Mouse (Mus musculus): ENCODE results near the gene Cxcr6.
A peak's percentile ranks its signal among the peaks of the same experiment; 100 is the strongest.

Cxcr6 gene

DNA sequence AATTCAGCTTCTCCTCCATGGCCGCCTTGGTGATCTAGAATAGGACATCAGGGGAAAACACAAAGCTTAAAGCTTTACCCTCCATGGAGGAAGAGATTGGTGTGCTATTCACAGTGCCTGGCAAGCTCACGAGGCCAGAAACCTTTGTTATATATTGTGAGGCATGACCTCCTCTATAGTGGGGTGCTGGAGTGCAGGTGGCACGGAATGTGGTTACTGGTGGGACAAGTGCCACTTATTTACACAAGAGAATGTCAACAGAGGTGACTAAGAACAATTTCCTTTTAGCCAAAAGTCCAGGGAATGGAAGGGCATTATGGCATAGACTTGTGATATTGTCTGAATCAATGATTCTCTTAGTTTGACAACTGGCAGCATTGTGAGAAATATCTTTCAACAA lies 20.4 kb downstream of the Cxcr6 start:
- DNase-seq, result no peak

DNA sequence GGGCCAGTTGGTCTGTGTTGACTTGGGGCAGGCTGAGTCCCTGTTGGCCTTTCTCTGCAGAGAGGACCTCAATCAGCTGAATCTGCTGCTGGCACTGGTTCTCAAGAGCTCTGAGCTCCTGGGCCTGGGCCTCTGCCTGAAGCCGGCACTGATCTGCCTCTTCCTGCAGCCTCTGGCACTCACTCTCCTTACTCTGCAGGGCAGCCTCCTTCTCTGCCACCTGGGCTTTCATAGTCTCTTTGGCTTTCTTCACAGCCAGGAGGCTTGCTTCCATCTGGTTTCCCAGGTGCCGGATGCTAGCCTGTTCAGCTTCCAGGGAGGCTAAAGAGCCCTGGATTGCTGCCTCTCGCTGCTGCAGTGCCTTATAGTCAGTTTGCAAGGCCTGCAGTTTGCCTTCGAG lies 22.6 kb downstream of the Cxcr6 start:
- no peak for DNase-seq

GRCm38 (mm10) chr9:123835851-123836250 lies 29.6 kb downstream of the Cxcr6 start:
- DNase-seq, result no peak

GRCm38 (mm10) chr9:123840243-123840642 lies 34.0 kb downstream of the Cxcr6 start:
- DNase-seq, result no peak

DNA sequence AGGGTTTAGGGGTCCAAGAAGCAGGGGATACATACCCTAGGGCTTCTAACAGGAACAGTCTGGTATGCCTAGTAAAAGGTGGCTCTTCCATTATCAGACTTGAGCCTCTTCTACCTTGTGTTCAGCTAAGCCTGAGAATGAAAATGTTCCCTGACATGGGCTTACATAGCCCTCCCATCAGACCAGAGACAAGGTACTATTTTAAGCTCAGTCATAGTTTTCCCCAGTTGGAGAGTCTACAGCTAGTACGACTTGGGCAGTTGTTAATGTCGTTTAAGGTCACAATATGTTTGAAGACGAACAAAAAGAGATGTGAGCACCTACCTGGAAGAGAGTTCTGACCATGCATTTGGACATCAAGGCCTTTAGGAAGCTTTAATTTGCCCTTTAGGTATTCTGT lies 38.2 kb downstream of the Cxcr6 start:
- DNase-seq, result no peak

GRCm38 (mm10) chr9:123845120-123845519 lies 38.8 kb downstream of the Cxcr6 start:
- DNase-seq, result peak; percentile 24 to 39

GRCm38 (mm10) chr9:123846490-123846889 lies 40.2 kb downstream of the Cxcr6 start:
- no peak for DNase-seq

DNA sequence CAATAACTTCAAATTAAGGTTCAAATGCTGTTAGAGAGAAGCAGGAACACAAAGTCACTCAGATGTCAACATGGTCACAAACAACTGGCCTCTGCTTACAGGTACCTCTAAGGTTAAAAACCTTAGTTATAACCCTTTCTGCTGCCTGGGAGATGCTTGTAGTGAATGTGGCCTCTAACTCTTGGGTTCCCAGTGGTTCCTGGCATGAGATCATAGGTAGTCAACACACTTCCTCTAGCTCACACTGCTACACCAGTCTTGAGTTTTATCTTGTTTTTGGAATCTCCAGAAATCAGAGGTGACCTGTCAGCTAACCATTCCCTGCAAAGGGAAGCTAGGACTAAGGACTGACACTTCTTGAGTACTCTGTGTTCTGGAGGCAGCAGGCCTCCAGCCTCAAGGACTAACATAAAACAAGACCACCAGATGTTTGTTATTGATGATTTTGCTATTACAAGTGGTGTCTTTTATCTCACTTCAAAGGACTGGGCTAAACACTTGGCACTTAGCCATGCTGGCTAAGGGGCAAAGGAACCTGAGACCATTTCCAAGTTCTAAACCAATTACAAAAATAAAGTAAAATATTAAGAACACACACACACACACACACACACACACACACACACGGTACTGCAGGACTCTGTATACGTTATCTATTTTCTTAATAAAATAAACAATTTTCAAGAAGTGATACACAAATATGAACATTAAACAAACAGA lies 43.9 kb downstream of the Cxcr6 start:
- peak in 1 of 2 experiments; percentile 5 for DNase-seq

DNA sequence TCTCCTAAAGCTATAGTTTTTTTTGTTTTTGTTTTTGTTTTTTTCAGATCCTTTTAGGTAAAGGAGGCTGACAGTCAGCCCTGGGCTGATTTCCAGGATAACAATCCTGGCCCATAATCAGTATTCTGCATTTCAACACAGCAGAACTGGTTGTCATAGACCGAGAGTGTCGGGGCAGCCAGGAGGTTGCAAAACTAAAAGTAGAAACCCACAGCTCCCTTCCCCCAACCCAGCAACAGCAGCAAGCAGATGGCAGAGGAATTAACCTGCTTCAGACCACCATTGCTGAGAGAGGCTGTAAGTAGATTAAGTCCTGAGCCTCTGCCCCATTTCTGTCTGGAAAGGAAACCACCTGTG lies 44.4 kb downstream of the Cxcr6 start:
- no peak for DNase-seq

- peak; percentile 90 to 94 for DNase-seq
Measured at GRCm38 (mm10) chr9:123851062-123851712, 44.9 kb downstream of the Cxcr6 start.

DNA sequence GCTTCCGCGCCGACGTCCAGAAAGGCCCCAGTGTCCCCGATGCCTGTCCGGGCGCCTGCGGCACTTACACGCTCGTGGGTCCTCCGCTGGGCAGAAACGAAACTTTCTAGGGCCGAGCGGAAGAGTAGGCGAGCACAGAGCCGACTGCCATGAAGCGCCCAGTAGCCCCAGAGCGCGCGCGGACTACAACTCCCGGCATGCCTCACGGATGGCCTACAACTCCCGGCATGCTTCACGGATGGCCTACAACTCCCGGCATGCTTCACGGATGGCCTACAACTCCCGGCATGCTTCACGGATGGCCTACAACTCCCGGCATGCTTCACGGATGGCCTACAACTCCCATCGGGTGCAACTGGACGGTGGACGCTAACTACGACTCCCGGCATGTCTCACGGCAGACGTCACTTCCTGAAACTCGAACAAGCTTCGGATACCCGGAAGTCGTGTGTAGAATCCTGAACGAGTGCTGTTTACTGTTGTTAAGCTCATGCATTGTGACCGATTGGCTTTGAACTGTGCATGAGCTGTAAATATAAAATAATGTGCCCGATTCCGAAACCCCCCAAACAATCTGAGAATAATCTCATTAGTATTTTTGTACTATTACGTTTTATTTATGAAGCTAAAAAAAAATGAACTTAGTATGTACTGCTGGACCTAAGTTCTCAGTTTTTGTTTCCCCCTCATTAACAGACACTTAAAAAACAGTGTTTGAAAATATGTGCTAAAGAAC lies 45.6 kb downstream of the Cxcr6 start, which contains the start of gene Fyco1:
Fyco1 (minus strand) TSS at position 187 of the 736 bp plus-strand sequence.
- peak; percentile 94 for DNase-seq

- DNase-seq, result peak; percentile 5 to 32
Measured at GRCm38 (mm10) chr9:123852449-123853390, 46.4 kb downstream of the Cxcr6 start.

- DNase-seq, result no peak
Measured at GRCm38 (mm10) chr9:123856836-123857235, 50.6 kb downstream of the Cxcr6 start.
